Mouse (Mus musculus) stomach, embryonic 15.5 days (tissue): ENCODE results near the gene Dolpp1. TPM values are rescaled to one million over a fixed set of nuclear protein-coding genes. Genes with fewer than 3 reads are reported as not detected.
"Not testable (repeated sequence)": the region's sequence is repeated elsewhere in the genome, so short reads cannot be mapped to it uniquely, and the experiment has no call there.

ENCODE experiments used
- ATAC-seq: fragments of 200-750 bp; cut with Nextera tagmentation; 2 replicates; pipeline ENCODE4 v1.8.0; 2017; ENCODE audit warnings: low read depth, moderate number of reproducible peaks, moderate TSS enrichment; ENCODE audit not compliant: insufficient read depth, low FRiP score
- H3K27ac ChIP-seq: fragments of 300-500 bp; sonication (generic); 2 replicates; pipeline ENCODE4 v1.5.1; 2015; ENCODE audit warnings: mild to moderate bottlenecking, inconsistent platforms
- H3K27me3 ChIP-seq: fragments of 300-500 bp; sonication (generic); replicated peaks from 2 replicates; pipeline ENCODE4 v1.6.1; 2015; ENCODE audit warnings: inconsistent platforms
- H3K36me3 ChIP-seq: fragments of 300-500 bp; sonication (generic); 2 replicates; pipeline ENCODE4 v1.6.1; 2015; ENCODE audit warnings: inconsistent platforms
- H3K4me1 ChIP-seq: fragments of 300-500 bp; sonication (generic); 2 replicates; pipeline ENCODE4 v1.6.1; 2015; ENCODE audit warnings: inconsistent platforms
- H3K4me2 ChIP-seq: fragments of 300-500 bp; sonication (generic); 2 replicates; pipeline ENCODE4 v1.6.1; 2015; ENCODE audit warnings: mild to moderate bottlenecking, inconsistent platforms
- H3K4me3 ChIP-seq: fragments of 300-500 bp; sonication (generic); replicated peaks from 2 replicates; pipeline ENCODE4 v1.5.1; 2015; ENCODE audit warnings: inconsistent platforms
- H3K9ac ChIP-seq: fragments of 300-500 bp; sonication (generic); 2 replicates; pipeline ENCODE4 v1.6.1; 2015; ENCODE audit warnings: inconsistent platforms
- H3K9me3 ChIP-seq: fragments of 300-500 bp; sonication (generic); 2 replicates; pipeline ENCODE4 v1.6.1; 2016; ENCODE audit warnings: inconsistent platforms
- WGBS: fragments of 180-500 bp; shearing (Covaris S2); methylation state at CpG from one replicate; pipeline ENCODE4 v1.1.7; 2015; 5-methylcytosine and 5-hydroxymethylcytosine counted together
- polyA plus RNA-seq: library from polyadenylated mRNA; unstranded; fragments of >200 nt; fragmentation: Nextera tagmentation; extraction: Ambion mirVana; gene quantifications from 2 replicates; pipeline ENCODE4 v1.2.1, GENCODE M21; 2015

Gene Dolpp1
- polyA plus RNA-seq, 1 experiment from 2014 or later: 45.5 TPM

DNA sequence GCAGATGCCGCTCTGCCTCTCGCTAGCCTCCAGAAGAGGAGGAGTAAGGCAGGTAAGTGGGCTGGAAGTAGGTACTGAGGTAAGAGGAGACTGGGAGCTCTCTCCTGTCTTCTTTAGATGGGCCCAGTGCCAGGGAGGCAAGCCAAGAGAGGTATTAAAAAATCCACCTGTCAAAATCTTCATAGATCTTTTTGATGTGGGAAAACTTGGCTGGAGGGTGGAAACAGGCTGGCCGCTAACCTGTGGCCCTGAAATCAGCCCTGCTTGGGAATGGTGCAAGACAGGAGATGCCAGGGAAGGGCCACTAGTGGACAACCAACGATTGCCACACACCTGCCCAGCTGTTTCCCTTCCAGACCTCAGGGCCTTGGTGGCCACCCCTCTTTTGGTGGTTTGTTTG lies 22.0 kb downstream of the Dolpp1 start:
- no peak for ATAC-seq
- Histone ChIP-seq H3K36me3 (0 out of 2 replicates have a peak, but pooled peaks cover 3% of the 10 kb centered on the region), H3K9me3 (no peaks in the 10 kb centered on the region), H3K27ac (no peak overlapping the region), H3K4me2 (peak overlapping the region; percentile 89; the same call in 1 of the 2 replicates), H3K4me3 (no peak overlapping the region), H3K27me3 (no peaks in the 10 kb centered on the region), H3K9ac (no peak overlapping the region), H3K4me1 (peaks cover 19% of the 10 kb centered on the region)
- 72% methylated on average over 4 of the region's 4 CpGs for WGBS

DNA sequence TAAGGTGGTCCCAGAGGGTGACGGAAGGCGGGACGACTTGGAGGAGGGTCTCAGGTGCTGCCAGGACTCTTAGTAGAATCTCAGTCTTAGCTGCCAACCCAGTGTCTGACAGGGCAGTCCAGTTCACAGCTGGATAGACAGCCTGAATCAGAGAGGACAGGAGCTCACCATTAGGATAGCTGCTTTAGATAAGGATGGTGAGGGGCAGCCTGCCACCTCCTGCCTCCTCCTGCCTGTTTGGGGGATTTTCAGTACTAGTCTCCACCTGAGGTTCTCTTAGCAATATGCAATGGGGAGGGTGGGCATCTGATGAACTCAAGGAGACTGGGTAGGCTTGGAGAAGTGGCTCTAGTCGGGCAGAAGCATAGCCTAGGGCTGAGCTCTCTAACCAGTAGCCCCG lies 22.6 kb downstream of the Dolpp1 start:
- H3K36me3 ChIP-seq: no peaks in the 10 kb centered on the region
- H3K27ac ChIP-seq: 0 out of 2 replicates have a peak overlapping the region, but pooled peaks have one; percentile 98
- H3K4me1 ChIP-seq: peaks cover 23% of the 10 kb centered on the region
- 0 out of 2 replicates have a peak overlapping the region, but pooled peaks have one; percentile 76 for H3K9ac ChIP-seq
- H3K27me3 ChIP-seq: no peaks in the 10 kb centered on the region
- no peak for ATAC-seq
- peak overlapping the region; percentile 96 for H3K4me3 ChIP-seq
- WGBS: 51% methylated on average over 5 of the region's 5 CpGs
- peak overlapping the region; percentile 89 for H3K4me2 ChIP-seq
- no peaks in the 10 kb centered on the region for H3K9me3 ChIP-seq

DNA sequence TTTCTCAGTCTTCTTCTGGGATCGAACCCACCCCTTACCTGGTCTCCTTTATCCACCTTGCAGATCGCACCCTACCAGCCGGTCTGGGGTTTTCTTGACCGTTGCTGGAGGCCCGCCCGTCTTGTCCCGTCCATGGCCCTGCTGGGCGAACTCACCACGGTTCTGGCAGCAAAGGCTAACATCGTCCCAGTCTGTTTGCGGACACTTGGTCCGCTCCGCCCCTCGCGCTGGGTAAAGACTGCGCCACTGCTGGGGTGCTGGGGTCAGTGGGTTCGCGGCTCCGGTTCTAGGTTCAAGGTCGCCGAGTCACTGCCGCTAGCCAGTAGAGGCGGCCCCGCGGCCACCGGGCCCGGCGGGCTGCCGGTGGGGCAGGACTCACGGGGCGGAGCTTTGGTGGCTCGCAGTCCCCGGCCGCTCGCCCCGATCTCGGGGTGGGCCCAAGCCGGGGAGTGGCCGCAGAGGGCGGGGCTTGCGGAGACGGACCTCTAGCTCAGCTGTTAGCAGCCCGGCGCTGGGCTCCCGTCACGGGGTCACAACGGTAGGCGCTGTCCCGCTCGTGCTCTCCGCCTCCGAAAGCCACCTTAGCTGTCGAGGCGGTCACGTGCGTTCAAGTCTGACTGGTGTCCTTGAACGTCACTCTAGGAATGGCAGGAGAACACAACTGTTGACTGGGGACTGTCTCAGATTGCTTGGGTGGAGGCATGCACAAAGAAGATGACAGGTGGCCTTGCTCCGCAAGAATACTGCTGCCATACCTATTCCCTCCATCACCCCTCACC lies 23.3 kb downstream of the Dolpp1 start, which contains the start of gene Crat:
Crat (minus strand) TSS at position 657 of the 779 bp plus-strand sequence.
- ATAC-seq: peak; percentile 90
- Histone ChIP-seq H3K4me3 (peak within 1 kb of the TSS; percentile 96), H3K27me3 (no peaks in the 10 kb centered on the region), H3K9ac (peak within 1 kb of the TSS; percentile 76), H3K36me3 (no peaks in the 10 kb centered on the region), H3K27ac (peak within 1 kb of the TSS; percentile 98), H3K4me2 (peak within 1 kb of the TSS; percentile 89), H3K9me3 (no peaks in the 10 kb centered on the region), H3K4me1 (peaks cover 23% of the 10 kb centered on the region)
- under 1% methylated on average over 58 of the region's 58 CpGs for WGBS

DNA sequence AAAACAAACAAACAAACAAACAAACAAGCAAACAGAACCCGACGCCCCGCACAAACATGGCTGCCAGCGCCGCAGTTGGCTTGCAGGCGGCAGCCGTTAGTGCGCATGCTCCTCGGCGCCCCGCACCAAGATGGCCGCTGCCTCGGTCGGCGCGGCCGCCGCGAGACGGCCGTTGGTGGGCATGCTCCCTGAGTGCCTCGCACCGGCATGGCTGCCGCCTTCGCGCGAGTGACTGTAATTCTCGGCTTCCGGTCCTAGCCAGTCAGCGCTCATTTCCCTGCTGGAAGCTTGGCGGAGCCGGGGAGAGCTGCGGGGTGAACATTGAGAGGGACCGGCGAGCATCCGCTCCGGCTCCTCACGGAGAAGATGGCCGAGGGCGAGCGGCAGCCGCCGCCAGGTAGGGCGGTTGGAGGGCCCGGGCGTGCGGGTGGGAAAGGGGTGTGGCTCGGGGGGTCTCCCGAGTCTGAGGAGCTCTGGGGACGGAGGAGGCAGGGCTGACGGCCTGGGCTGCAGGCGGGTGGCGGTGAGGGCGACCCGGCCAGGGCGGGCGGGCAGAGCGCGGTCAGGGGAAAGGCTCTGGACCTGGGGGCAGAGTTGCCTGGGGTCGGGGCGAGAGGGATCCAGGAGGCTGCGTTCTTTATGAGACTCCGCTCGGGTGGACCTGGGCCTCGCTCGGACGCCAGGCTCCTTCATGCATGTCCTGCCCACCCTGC lies 24.0 kb downstream of the Dolpp1 start, which contains the start of gene Ptpa:
Ptpa (plus strand) TSS at position 104 of the 713 bp plus-strand sequence.
- Histone ChIP-seq H3K36me3 (no peaks in the 10 kb centered on the region), H3K27ac (peak within 1 kb of the TSS; percentile 98), H3K9me3 (no peaks in the 10 kb centered on the region), H3K27me3 (no peaks in the 10 kb centered on the region), H3K4me1 (peaks cover 23% of the 10 kb centered on the region), H3K4me3 (peak within 1 kb of the TSS; percentile 96), H3K4me2 (peak within 1 kb of the TSS; percentile 89), H3K9ac (peak within 1 kb of the TSS; percentile 76)
- peak; percentile 84 for ATAC-seq
- WGBS: under 1% methylated on average over 67 of the region's 67 CpGs

DNA sequence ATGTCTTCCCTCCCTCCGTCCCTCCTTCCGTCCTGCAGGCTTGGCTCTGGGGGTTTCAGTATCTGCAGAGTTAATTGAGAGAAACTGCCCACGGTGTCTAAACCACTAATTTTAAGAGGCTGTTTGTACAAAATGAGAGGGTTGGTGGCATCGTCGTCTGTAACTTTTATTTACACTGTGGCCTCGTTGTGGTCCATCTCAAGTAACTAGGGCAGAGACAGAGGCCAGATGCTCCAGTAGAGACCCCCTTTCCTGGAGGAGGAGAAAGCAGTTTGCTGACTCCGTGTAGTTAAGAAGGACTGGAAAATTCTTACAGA lies 24.6 kb downstream of the Dolpp1 start:
- Histone ChIP-seq H3K9ac (peak overlapping the region; percentile 76), H3K4me2 (peak overlapping the region; percentile 89), H3K27me3 (no peaks in the 10 kb centered on the region), H3K27ac (peak overlapping the region; percentile 98), H3K36me3 (no peaks in the 10 kb centered on the region), H3K9me3 (no peaks in the 10 kb centered on the region), H3K4me3 (peak overlapping the region; percentile 96), H3K4me1 (peaks cover 23% of the 10 kb centered on the region)
- WGBS: 0% methylated on average over 7 of the region's 7 CpGs
- ATAC-seq: no peak

DNA sequence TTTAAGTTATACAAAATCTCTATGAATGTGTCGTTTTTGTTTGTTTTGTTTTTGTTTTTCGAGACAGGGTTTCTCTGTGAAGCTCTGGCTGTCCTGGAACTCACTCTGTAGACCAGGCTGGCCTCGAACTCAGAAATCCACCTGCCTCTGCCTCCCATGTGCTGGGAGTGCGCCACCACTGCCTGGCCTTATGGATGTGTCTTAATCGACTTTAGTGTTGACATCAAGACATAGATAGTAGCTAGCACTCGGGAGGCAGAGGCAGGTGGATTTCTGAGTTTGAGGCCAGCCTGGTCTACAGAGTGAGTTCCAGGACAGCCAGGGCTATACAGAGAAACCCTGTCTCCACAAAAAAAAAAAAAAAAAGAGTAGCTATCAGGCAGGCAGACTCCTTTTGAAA lies 25.1 kb downstream of the Dolpp1 start:
- H3K27me3 ChIP-seq, H3K27ac ChIP-seq, H3K36me3 ChIP-seq, ATAC-seq, H3K9me3 ChIP-seq, H3K9ac ChIP-seq: not testable (repeated sequence)
- WGBS: 72% methylated on average over 6 of the region's 6 CpGs
- Histone ChIP-seq H3K4me2 (peak overlapping the region; percentile 89), H3K4me3 (peak overlapping the region; percentile 96; the same call in 1 of the 2 replicates), H3K4me1 (peaks cover 23% of the 10 kb centered on the region)

DNA sequence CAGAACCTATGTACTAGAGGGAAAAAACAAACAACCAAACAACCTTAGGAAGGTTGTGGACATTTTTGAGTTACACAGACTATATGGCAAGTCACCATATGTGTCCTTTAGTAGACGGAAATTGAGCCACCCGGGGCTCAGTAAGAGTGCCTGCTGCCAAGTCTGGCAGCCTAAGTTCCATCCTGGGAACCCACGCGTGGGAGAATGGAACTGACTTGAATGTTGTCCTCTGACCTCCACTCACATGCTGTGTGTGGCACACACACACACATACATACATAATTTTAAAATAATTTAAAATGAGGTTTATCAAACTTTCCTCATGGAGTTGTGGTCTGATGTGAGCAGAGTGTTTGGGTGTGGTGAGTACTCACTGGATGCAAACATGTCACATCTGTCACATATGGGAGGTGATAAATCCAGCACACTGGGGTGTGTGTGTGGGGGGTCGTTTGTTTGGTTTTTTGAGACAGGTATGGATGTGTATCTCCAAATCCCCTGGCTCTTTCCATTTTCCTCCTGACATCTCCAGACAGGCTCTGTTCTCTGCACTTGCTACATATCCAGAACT lies 25.6 kb downstream of the Dolpp1 start:
- Histone ChIP-seq H3K9ac (no peak overlapping the region), H3K9me3 (no peaks in the 10 kb centered on the region), H3K27ac (no peak overlapping the region), H3K4me3 (no peak overlapping the region), H3K27me3 (no peaks in the 10 kb centered on the region), H3K4me1 (peaks cover 23% of the 10 kb centered on the region), H3K4me2 (peak overlapping the region; percentile 29), H3K36me3 (no peaks in the 10 kb centered on the region)
- 67% methylated on average over 5 of the region's 5 CpGs for WGBS
- no peak for ATAC-seq

DNA sequence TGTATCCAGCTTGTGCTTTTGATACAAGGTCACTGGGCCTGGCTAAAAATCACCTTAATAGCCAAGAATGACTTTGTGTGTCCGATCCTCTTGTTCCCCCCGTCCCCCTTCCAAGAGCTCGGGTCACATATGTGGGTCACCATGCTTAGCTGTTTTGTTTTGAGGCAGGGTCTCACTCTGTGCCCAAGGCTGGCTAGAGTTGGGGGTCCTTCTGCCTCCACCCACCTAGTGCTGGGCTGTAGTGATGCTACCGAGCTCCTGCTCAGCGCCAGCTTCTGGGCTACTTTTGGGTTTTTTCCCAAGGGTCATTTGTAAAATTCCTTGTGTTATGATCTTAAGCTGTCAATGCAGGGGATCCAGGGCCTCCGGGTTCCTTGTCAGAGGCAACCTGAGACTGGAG lies 26.2 kb downstream of the Dolpp1 start:
- H3K9me3 ChIP-seq: no peaks in the 10 kb centered on the region
- H3K4me3 ChIP-seq: no peak overlapping the region
- peak overlapping the region; percentile 11; the same call in 1 of the 2 replicates for H3K4me2 ChIP-seq
- no peak overlapping the region for H3K9ac ChIP-seq
- 55% methylated on average over 6 of the region's 6 CpGs for WGBS
- H3K36me3 ChIP-seq: no peaks in the 10 kb centered on the region
- H3K27me3 ChIP-seq: no peaks in the 10 kb centered on the region
- ATAC-seq: no peak
- H3K4me1 ChIP-seq: peaks cover 23% of the 10 kb centered on the region
- H3K27ac ChIP-seq: no peak overlapping the region

DNA sequence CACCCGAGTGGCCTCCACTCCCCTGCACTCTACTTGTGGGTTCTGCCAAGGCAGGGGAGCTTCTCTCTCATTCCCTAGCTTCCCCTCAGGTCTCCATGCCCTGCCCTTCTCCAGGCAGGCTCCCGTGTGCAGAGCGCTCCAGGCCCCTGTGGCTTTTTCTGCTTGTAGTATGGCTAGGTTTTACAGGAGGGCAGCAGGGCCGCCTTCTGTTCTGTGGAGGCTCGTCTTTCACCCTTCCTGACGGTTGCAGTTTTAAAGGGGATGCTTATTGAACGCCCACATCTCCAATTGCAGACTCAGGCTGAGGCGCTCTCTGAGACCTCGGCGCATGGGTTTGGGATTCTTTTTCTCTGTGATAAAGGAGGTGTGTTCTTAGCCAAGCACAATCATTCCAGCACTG lies 27.1 kb downstream of the Dolpp1 start:
- Histone ChIP-seq H3K4me3 (no peak overlapping the region), H3K9ac (no peak overlapping the region), H3K27me3 (no peaks in the 10 kb centered on the region), H3K36me3 (no peaks in the 10 kb centered on the region), H3K9me3 (no peaks in the 10 kb centered on the region), H3K4me2 (peak overlapping the region; percentile 11; the same call in 1 of the 2 replicates), H3K4me1 (peaks cover 27% of the 10 kb centered on the region), H3K27ac (peak overlapping the region; percentile 49)
- WGBS: 25% methylated on average over 10 of the region's 10 CpGs
- no peak for ATAC-seq

DNA sequence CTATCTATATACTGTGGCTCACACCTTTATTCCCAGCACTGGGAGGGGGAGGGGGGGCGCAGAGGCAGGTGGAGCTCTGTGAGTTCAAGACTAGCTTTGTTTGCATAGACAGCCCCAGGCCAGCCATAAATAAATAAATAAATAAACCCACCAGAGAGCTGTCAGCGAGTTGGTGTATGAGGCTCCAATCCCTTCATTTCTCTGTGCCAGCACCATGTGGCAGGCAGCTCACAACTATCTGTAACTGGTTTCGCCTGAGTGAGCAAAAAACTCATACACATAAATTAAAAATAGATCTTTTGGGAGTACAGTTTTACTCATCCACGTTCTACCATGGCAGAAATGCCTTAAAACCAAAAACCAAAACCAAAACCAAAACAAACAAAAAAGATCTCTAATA lies 29.4 kb downstream of the Dolpp1 start:
- no peak overlapping the region for H3K27ac ChIP-seq
- WGBS: 69% methylated on average over 4 of the region's 4 CpGs
- H3K36me3 ChIP-seq: no peaks in the 10 kb centered on the region; the same call in 1 of the 2 replicates
- no peak for ATAC-seq
- peaks cover 22% of the 10 kb centered on the region for H3K4me1 ChIP-seq
- H3K9me3 ChIP-seq: no peaks in the 10 kb centered on the region
- H3K4me2 ChIP-seq: no peak overlapping the region
- H3K9ac ChIP-seq: no peak overlapping the region
- H3K4me3 ChIP-seq: no peak overlapping the region
- H3K27me3 ChIP-seq: no peaks in the 10 kb centered on the region

DNA sequence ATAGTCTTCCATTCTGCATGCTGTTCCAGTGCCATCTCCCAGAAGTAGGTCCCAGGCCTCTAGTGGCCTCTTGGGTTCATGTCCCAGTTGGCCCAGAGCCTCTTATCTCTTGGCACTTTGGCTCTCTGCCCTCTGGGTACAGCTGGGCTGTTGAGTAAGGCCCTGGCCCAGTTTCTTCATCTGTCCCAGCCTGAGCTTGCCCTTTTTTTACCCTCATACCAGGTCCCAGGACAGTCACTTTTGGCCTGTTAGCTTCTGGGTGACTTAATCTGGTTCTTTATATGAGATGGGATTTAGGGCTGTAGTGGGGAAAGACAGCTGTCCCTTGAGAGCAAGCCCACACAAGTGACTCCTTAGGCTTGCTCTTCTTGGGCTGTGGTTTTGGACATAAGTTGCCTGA lies 37.1 kb downstream of the Dolpp1 start:
- Histone ChIP-seq H3K27ac (no peak overlapping the region), H3K4me1 (no peaks in the 10 kb centered on the region), H3K4me3 (no peak overlapping the region), H3K9me3 (no peaks in the 10 kb centered on the region), H3K9ac (no peak overlapping the region), H3K4me2 (no peak overlapping the region), H3K27me3 (no peaks in the 10 kb centered on the region), H3K36me3 (peaks cover 55% of the 10 kb centered on the region)
- ATAC-seq: no peak
